Mouse (Mus musculus) thymus, adult 2 months (tissue): ENCODE measurements around the gene Mad1l1.

Source experiments
- CTCF ChIP-seq: fragments of 200-500 bp; IDR thresholded peaks from 2 replicates; pipeline ENCODE4 v1.5.1; 2012; ENCODE audit warnings: mild to moderate bottlenecking, control low read depth, low read length, moderate library complexity, borderline replicate concordance; ENCODE audit not compliant: control insufficient read depth, poor library complexity, insufficient read depth; ENCODE audit errors: extremely low read depth
- POLR2A ChIP-seq: fragments of 200-500 bp; IDR thresholded peaks from 2 replicates; pipeline ENCODE4 v1.6.1; 2012; ENCODE audit warnings: mild to moderate bottlenecking, low read length, control low read depth, moderate library complexity; ENCODE audit not compliant: control insufficient read depth, poor library complexity, insufficient read depth; ENCODE audit errors: extremely low read depth

GRCm38 (mm10) chr5:140202451-140202850, 118.9 kb downstream of the Mad1l1 start:
- no peak for TF ChIP-seq POLR2A
- no peak for TF ChIP-seq CTCF
